8 mouse cellular contexts compared by ENCODE assay signal in the genomic region with DNA sequence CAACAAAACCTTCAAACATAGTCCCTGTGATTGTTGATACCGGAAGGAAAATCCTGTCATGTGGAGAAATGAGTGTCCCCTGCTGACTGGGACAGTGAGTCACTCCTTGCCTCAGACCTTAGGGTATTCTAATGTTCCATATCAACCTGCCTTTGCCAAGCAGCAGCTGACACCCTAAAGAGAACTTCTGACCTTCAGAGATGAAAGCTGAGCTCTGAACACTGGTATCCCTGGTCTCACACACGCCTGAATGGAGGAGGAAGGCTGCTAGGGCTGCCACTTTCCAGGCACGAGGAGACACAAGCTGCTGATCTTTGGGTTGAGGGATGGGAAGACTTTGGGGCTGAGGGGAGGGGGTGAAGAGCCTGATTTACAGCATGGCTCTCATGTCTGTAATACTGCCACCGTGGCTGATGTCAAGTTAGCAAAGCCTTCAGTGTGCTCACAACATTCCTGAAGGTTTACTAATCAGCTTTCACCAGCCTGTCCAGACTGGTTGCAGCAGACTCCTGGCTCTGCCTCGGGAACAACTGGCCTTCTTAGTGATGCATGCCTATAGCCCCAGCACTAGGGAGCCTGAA. TPM values are rescaled to one million over a fixed set of nuclear protein-coding genes. Genes with fewer than 3 reads are reported as not detected.
DNase-seq lines count a peak whose midpoint lies in the region; TF ChIP-seq lines count a peak whose summit lies in the region.

No protein-coding gene starts in this region.

- no peak overlapping the region for H3K4me3 ChIP-seq in heart, embryonic 10.5 days
- no peak overlapping the region for H3K4me3 ChIP-seq in layer of hippocampus, adult 2 months
- H3K4me3 ChIP-seq in forebrain, embryonic 10.5 days: no peak overlapping the region

- H3K27me3 ChIP-seq in heart, embryonic 10.5 days (ENCODE audit: insufficient read depth, poor library complexity, severe bottlenecking): no peaks in the 10 kb centered on the region
- H3K27me3 ChIP-seq in forebrain, embryonic 10.5 days (ENCODE audit: poor library complexity, severe bottlenecking): no peaks in the 10 kb centered on the region

- peak; percentile 28 for DNase-seq in urinary bladder, adult 2 months (ENCODE audit: low spot score)
- DNase-seq in urinary bladder, postnatal 10 days (ENCODE audit: low spot score): no peak
- DNase-seq in heart, embryonic 10.5 days (ENCODE audit: low spot score): peak; percentile 82
- DNase-seq in kidney, postnatal 25 days: peak; percentile 36 to 80
- DNase-seq in yolk sac, embryonic 10.5 days (ENCODE audit: low spot score): peak; percentile 74
- DNase-seq in thymus, postnatal 10 days (ENCODE audit: low spot score in 2 of 2): no peak
- DNase-seq in layer of hippocampus, adult 2 months (ENCODE audit: low spot score in 2 of 2): no peak
- DNase-seq in forebrain, embryonic 10.5 days (ENCODE audit: extremely low spot score, low spot score): no peak

- peak overlapping the region; percentile 71 for H3K27ac ChIP-seq in heart, embryonic 10.5 days
- H3K27ac ChIP-seq in layer of hippocampus, adult 2 months: no peak overlapping the region
- no peak overlapping the region for H3K27ac ChIP-seq in forebrain, embryonic 10.5 days

- TF ChIP-seq CTCF in layer of hippocampus, adult 2 months (conservative IDR thresholded peaks at IDR 0.05): no peak

- H3K36me3 ChIP-seq in heart, embryonic 10.5 days: 0 out of 2 replicates have a peak, but pooled peaks cover 2% of the 10 kb centered on the region
- no peaks in the 10 kb centered on the region for H3K36me3 ChIP-seq in forebrain, embryonic 10.5 days (replicated peaks)

- H3K4me1 ChIP-seq in heart, embryonic 10.5 days: peaks cover 14% of the 10 kb centered on the region
- no peaks in the 10 kb centered on the region for H3K4me1 ChIP-seq in forebrain, embryonic 10.5 days

- 31% methylated on average over 5 of the region's 5 CpGs for WGBS in heart, embryonic 10.5 days
- WGBS in forebrain, embryonic 10.5 days: 62% methylated on average over 5 of the region's 5 CpGs

- H3K9me3 ChIP-seq in heart, embryonic 10.5 days: no peaks in the 10 kb centered on the region
- no peaks in the 10 kb centered on the region; the same call in 1 of the 2 replicates for H3K9me3 ChIP-seq in forebrain, embryonic 10.5 days

RNA-seq across cellular contexts. Expression of a gene that starts 58.1 kb away (rescaled TPM):
- polyA plus RNA-seq in urinary bladder, adult 2 months (2012; rRNA removed): 30.7 and 38.8 TPM in 2 replicates
- polyA plus RNA-seq in heart, embryonic 10.5 days (2016; fragmentation: Nextera tagmentation; extraction: Ambion mirVana): 9.7 and 11.2 TPM in 2 replicates
- 10 to 100 TPM; 43.0 to 43.7 TPM for total RNA-seq in layer of hippocampus, adult 2 months (2021)
- 13.4 and 13.5 TPM in 2 replicates for polyA plus RNA-seq in forebrain, embryonic 10.5 days (2016; fragmentation: Nextera tagmentation; extraction: Ambion mirVana)

Comparison
In these comparisons a context has a peak if more than half of its experiments do, and no peak if none do; other contexts are left out.
1. DNase-seq: peak in urinary bladder, adult 2 months (single experiment), heart, embryonic 10.5 days (single experiment), kidney, postnatal 25 days (2 of 2) and yolk sac, embryonic 10.5 days (single experiment); none in urinary bladder, postnatal 10 days (single experiment), thymus, postnatal 10 days (0 of 2), layer of hippocampus, adult 2 months (0 of 2) and forebrain, embryonic 10.5 days (single experiment).